In genomic region chr10:92483592-92483991, GRCm38 (mm10) we compare ENCODE assay signal across 13 mouse cellular contexts.
"Had no signal": no experiment of that assay in that cellular context is flagged by ENCODE, and none has a peak within 500 bp of the region (broad histone marks: within the 10 kb centered on the region; RNA-seq: fewer than 3 reads in every experiment).

No protein-coding gene starts in this region.

- H3K4me2 ChIP-seq: intestine, embryonic 15.5 days; liver, embryonic 13.5 days; lung, embryonic 15.5 days; midbrain, embryonic 13.5 days; stomach, embryonic 15.5 days had no signal

- H3K27ac ChIP-seq: intestine, embryonic 15.5 days; left cerebral cortex, adult 2 months; limb, embryonic 10.5 days; liver, embryonic 13.5 days; lung, embryonic 15.5 days; macrophage; midbrain, embryonic 13.5 days; stomach, embryonic 15.5 days had no signal

- DNase-seq: liver, embryonic 13.5 days; liver, postnatal 0 days; lung, postnatal 14 days; right cerebral cortex, postnatal 14 days; thymus, adult 2 months; thymus, postnatal 36 days had no signal

- H3K9me3 ChIP-seq: intestine, embryonic 15.5 days; limb, embryonic 10.5 days; liver, embryonic 13.5 days; stomach, embryonic 15.5 days had no signal

- H3K9ac ChIP-seq: intestine, embryonic 15.5 days; liver, embryonic 13.5 days; liver, postnatal 0 days; lung, embryonic 15.5 days; midbrain, embryonic 13.5 days; stomach, embryonic 15.5 days had no signal

- ATAC-seq: intestine, embryonic 15.5 days; liver, postnatal 0 days; midbrain, embryonic 13.5 days had no signal

- H3K36me3 ChIP-seq: intestine, embryonic 15.5 days; limb, embryonic 10.5 days; liver, embryonic 13.5 days; lung, embryonic 15.5 days; midbrain, embryonic 13.5 days; stomach, embryonic 15.5 days had no signal

- H3K4me1 ChIP-seq: intestine, embryonic 15.5 days; limb, embryonic 10.5 days; liver, embryonic 13.5 days; lung, embryonic 15.5 days; midbrain, embryonic 13.5 days; stomach, embryonic 15.5 days had no signal

- H3K4me3 ChIP-seq: intestine, embryonic 15.5 days; left cerebral cortex, adult 2 months; limb, embryonic 10.5 days; liver, embryonic 13.5 days; lung, embryonic 15.5 days; midbrain, embryonic 13.5 days; stomach, embryonic 15.5 days had no signal

- H3K27me3 ChIP-seq: intestine, embryonic 15.5 days; liver, embryonic 13.5 days; lung, embryonic 15.5 days; midbrain, embryonic 13.5 days; stomach, embryonic 15.5 days had no signal
